Mouse (Mus musculus): ENCODE measurements around the gene Adam11.

Adam11 gene

GRCm38 (mm10) chr11:102761309-102762210 lies at the start of gene Adam11:
Adam11 (plus strand) TSS chr11:102761439.
- TF ChIP-seq GATA4 (IDR thresholded peaks at IDR 0.05; ENCODE audit: insufficient replicate concordance, low read length) = no peak

DNA sequence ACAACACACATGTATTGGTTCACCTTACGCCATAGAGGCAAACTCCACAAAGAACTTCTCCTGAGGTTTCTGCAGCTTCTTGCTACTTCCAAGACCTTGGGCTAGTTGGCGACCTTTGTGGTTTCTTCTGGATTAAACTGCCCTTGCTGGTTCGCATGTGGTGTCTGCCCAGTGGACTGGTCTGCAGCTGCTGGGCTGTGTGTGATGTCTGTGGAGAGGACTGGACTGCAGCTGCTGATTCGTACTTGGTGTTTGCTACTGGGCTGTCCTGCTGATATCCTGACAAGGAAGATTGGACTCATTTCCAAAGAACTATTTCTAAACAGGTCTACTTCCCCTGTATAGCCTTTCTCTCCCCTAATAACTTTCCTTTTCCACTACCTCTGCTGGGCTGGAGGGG lies 48.8 kb upstream of the Adam11 start:
- no peak for TF ChIP-seq GATA4 (IDR thresholded peaks at IDR 0.05; ENCODE audit: insufficient replicate concordance, low read length)

GRCm38 (mm10) chr11:102716135-102716534 lies 45.1 kb upstream of the Adam11 start:
- no peak for TF ChIP-seq GATA4 (IDR thresholded peaks at IDR 0.05; ENCODE audit: insufficient replicate concordance, low read length)

- TF ChIP-seq GATA4 (IDR thresholded peaks at IDR 0.05; ENCODE audit: insufficient replicate concordance, low read length) = no peak
Observed at GRCm38 (mm10) chr11:102725574-102725973, 35.7 kb upstream of the Adam11 start.

DNA sequence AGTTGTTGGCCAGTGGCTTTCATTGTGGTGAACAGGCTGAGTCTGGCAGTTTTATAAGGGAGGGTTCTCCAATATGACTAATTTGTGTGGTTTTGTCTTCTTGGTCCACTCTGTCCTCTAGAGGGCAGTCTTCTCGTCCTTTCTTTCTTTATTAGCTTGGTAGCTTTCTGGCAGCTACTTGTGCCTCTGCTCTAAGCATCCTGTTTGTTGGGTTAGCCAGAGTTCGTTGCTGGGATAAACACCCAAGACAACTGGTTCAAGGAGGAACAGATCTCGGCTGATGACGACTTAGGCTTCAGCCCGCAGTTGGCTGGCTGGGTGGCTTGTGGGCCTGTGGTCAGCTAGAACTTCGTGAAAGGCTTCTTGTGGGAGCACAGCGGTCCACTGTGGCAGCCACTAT lies 32.6 kb upstream of the Adam11 start:
- TF ChIP-seq GATA4 (IDR thresholded peaks at IDR 0.05; ENCODE audit: insufficient replicate concordance, low read length) = no peak

DNA sequence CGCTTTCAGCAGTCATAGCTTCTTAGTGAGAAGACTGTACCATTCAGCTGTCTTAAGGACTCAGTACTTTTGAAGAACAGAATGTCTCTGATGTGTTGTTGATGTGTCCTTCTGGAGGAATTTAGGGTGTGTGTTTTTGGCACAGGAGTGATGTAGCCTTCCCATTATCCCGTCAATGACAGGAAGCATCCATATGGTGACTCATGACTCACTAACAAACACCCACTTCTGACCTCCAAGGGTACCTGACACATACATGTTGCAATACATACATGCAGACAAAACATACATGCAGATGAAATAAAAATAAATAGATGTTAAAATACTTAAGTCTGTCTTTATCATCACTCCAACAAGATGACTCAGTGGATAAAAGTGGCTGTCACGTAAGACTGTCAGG lies 31.4 kb upstream of the Adam11 start:
- TF ChIP-seq GATA4 (IDR thresholded peaks at IDR 0.05; ENCODE audit: insufficient replicate concordance, low read length) = no peak

DNA sequence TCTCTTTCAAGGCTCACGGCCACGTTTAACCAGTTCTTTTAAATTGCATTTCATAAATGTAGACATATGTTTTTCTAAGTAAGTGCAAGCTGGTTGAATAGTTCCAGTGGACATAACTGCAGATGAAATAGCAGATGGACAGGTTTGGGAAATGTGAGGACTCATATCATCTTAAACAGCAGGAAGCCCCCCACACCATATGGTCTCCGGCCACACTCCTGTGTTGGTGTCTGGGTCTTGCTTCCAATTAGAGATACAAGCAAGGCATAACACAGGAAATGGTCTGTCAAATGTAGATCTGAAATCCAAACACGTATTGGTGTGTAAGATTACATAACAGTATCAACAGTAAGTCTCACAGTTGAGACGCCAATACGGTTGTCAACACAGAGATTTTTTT lies 29.9 kb upstream of the Adam11 start:
- TF ChIP-seq GATA4 (IDR thresholded peaks at IDR 0.05; ENCODE audit: insufficient replicate concordance, low read length) = no peak

DNA sequence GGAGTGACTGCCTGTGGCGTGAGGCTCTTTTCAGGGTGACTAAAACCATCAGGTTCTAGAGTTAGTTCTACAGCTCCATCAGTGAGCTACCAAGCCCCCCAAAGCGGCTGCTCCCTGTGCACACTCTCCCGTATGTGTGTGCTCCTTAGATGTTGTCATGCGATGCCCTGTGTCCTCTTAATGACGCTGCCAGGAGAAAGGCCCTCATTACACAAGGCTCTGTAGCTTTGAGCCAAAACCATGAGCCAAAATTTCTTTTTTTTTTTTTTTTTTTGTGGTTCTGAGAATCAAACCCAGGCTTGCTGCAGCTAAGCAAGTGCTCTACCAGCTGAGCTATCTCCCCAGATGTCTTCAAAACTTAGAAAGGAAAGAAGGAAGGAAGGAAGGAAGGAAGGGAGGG lies 28.1 kb upstream of the Adam11 start:
- no peak for TF ChIP-seq GATA4 (IDR thresholded peaks at IDR 0.05; ENCODE audit: insufficient replicate concordance, low read length)

GRCm38 (mm10) chr11:102734961-102735360 lies 26.3 kb upstream of the Adam11 start:
- TF ChIP-seq GATA4 (IDR thresholded peaks at IDR 0.05; ENCODE audit: insufficient replicate concordance, low read length) = no peak

- TF ChIP-seq GATA4 (IDR thresholded peaks at IDR 0.05; ENCODE audit: insufficient replicate concordance, low read length) = no peak
Observed at GRCm38 (mm10) chr11:102738046-102738445, 23.2 kb upstream of the Adam11 start.

GRCm38 (mm10) chr11:102739278-102739966 lies 21.8 kb upstream of the Adam11 start:
- TF ChIP-seq GATA4 (IDR thresholded peaks at IDR 0.05; ENCODE audit: insufficient replicate concordance, low read length) = no peak

DNA sequence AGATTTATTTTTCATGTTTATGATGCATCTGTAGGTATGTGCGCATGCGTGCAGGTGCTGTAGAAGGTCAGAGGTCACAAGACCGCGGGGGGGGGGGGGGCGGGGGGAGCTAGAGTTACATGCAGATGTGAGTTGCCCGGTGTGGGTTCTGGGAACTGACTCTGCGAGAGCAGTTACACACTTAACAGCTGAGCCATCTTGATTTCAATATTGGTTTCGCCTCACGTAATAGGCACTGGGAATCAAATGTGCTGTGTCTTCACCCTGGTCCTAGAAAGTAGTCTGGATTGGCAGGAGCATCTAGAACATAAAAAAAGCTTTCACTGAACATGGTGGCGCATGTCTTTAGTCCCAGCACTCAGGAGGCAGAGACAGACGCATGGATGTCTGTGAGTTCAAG lies 20.6 kb upstream of the Adam11 start:
- TF ChIP-seq GATA4 (IDR thresholded peaks at IDR 0.05; ENCODE audit: insufficient replicate concordance, low read length) = no peak

DNA sequence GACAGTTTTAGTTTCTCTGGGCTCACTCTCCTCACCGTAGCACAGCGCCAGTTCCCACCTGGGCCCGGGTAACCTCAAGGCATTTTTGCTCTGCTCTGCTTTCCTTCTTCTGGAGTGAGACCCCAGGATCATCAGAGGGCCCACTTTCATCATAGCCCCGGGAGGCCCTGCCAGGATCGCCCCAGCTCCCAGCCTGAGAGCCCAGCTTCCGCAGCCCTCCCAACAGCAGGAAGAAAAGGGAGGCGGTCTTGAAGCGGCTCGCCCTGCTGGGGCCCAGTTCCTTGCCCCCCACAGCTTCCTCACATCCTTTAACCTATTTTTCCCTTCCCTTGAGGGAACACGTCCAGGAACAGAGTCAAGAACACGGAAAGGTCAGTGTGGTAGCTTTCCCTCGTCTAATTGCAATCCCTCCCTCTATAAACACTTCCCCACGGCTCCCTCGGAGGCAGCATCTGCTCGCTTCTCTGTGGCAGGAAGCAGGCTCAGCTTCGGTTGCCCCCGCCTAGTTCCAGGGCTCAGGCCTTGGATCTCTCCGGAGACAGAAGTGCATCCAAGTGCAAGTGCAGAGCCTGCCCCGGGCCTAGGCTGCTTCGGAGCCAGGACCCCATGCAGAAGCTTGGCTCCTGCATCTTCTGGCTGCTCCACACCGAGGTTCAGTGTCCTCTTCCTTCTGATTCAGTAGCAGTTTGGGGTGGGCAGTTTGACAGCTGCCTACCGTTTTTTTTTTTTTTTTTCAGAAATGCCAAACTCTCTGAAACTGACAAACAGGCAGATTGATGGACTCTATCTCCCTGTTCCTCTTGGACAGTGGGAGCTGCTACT lies 19.9 kb upstream of the Adam11 start:
- TF ChIP-seq GATA4 (IDR thresholded peaks at IDR 0.05; ENCODE audit: insufficient replicate concordance, low read length) = no peak

DNA sequence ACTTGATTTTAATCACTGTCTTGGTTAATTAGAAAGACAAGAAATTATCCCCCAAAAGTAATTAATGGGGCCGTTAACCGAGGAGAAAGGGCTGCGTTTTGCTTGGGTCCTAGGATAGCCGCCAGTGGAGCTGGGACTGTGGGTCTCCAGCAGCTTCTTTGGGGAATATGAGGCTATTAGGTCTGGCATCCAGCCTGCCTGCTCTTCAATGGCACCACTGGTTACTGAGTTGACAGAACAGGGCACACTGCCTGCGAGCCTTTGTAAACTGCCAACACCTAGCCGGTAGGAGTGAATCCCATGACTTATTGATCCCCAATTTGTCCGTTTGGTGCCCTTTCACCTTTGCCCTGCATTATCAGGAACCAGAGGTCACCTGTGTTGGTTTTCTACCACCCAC lies 19.2 kb upstream of the Adam11 start:
- TF ChIP-seq GATA4 (IDR thresholded peaks at IDR 0.05; ENCODE audit: insufficient replicate concordance, low read length) = peak; percentile 26; the same call in 1 of the 2 replicates

DNA sequence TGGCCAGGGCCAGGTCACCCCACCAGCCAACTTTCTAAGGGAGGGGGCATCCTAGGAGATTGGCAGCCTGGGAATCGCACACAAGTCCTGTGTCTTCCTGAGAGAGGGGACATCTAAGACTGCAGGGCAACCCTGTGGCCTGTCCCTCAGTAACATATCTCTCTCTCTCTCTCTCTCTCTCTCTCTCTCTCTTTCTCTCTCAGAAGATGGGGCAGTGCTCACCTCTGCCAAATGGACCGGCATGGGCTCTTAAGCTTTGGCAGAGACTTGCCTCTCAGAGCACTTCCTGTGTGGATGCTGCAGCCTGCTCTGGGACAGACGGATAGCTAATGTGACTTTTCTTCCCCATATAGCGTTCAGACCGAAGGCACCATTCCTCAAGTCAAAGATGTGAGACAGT lies 18.4 kb upstream of the Adam11 start:
- TF ChIP-seq GATA4 (IDR thresholded peaks at IDR 0.05; ENCODE audit: insufficient replicate concordance, low read length) = no peak

All from liver, adult (tissue).